Mouse (Mus musculus) hindbrain, embryonic 16.5 days (tissue): ENCODE results near the gene Ppp2r5e. TPM values are rescaled to one million over a fixed set of nuclear protein-coding genes. Genes with fewer than 3 reads are reported as not detected.
"Not testable (repeated sequence)": the region's sequence is repeated elsewhere in the genome, so short reads cannot be mapped to it uniquely, and the experiment has no call there.

Experiments
- ATAC-seq: fragments of 200-750 bp; cut with Nextera tagmentation; 2 replicates; pipeline ENCODE4 v1.8.0; 2017; ENCODE audit warnings: moderate TSS enrichment, moderate library complexity
- H3K27ac ChIP-seq: fragments of 300-500 bp; sonication (generic); 2 replicates; pipeline ENCODE4 v1.5.1; 2014; ENCODE audit warnings: low read depth, mild to moderate bottlenecking, control low read depth, low read length, moderate library complexity
- H3K27me3 ChIP-seq: fragments of 300-500 bp; sonication (generic); replicated peaks from 2 replicates; pipeline ENCODE4 v1.6.1; 2014; ENCODE audit warnings: low read length; ENCODE audit not compliant: control insufficient read depth, insufficient read depth
- H3K36me3 ChIP-seq: fragments of 300-500 bp; sonication (generic); 2 replicates; pipeline ENCODE4 v1.6.1; 2014; ENCODE audit warnings: mild to moderate bottlenecking, low read length, moderate library complexity, mixed read lengths; ENCODE audit not compliant: control insufficient read depth, insufficient read depth
- H3K4me1 ChIP-seq: fragments of 300-500 bp; sonication (generic); 2 replicates; pipeline ENCODE4 v1.6.1; 2014; ENCODE audit warnings: low read depth, low read length; ENCODE audit not compliant: control insufficient read depth, insufficient read depth
- H3K4me2 ChIP-seq: fragments of 300-500 bp; sonication (generic); 2 replicates; pipeline ENCODE4 v1.6.1; 2014; ENCODE audit warnings: mild to moderate bottlenecking, low read length, control low read depth, moderate library complexity
- H3K4me3 ChIP-seq: fragments of 300-500 bp; sonication (generic); 2 replicates; pipeline ENCODE4 v1.5.1; 2014; ENCODE audit warnings: mild to moderate bottlenecking, low read length, control low read depth, moderate library complexity
- H3K9ac ChIP-seq: fragments of 300-500 bp; sonication (generic); 2 replicates; pipeline ENCODE4 v1.6.1; 2014; ENCODE audit warnings: low read depth, mild to moderate bottlenecking, control low read depth, low read length, moderate library complexity
- H3K9me3 ChIP-seq: fragments of 300-500 bp; sonication (generic); 2 replicates; pipeline ENCODE4 v1.6.1; 2014; ENCODE audit warnings: mild to moderate bottlenecking, low read length, moderate library complexity; ENCODE audit not compliant: control insufficient read depth
- WGBS: fragments of 180-500 bp; shearing (Covaris S2); extraction: QIAGEN DNeasy Blood & Tissue Kit; methylation state at CpG from one replicate; pipeline ENCODE4 v1.1.7; 2014; 5-methylcytosine and 5-hydroxymethylcytosine counted together
- polyA plus RNA-seq: library from polyadenylated mRNA; unstranded; fragments of >200 nt; fragmentation: Nextera tagmentation; extraction: Ambion mirVana; gene quantifications from 2 replicates; pipeline ENCODE4 v1.2.1, GENCODE M21; 2015

Ppp2r5e gene
- polyA plus RNA-seq, 1 experiment from 2014 or later = 14.5 TPM

- not testable (repeated sequence) for ATAC-seq
Observed at GRCm38 (mm10) chr12:75492148-75492547, 103.9 kb downstream of the Ppp2r5e start.

GRCm38 (mm10) chr12:75487500-75487899, 108.5 kb downstream of the Ppp2r5e start:
- H3K4me2 ChIP-seq = no peak overlapping the region
- no peaks in the 10 kb centered on the region for H3K4me1 ChIP-seq
- H3K27me3 ChIP-seq = no peaks in the 10 kb centered on the region
- H3K9me3 ChIP-seq = no peaks in the 10 kb centered on the region
- no peak overlapping the region for H3K4me3 ChIP-seq
- H3K9ac ChIP-seq = no peak overlapping the region
- no peak for ATAC-seq
- no peak overlapping the region for H3K27ac ChIP-seq
- 94% methylated on average over 2 of the region's 2 CpGs for WGBS
- no peaks in the 10 kb centered on the region for H3K36me3 ChIP-seq

More at GRCm38 (mm10) chr12:75492148-75492547, 103.9 kb downstream of the Ppp2r5e start:
- H3K27ac ChIP-seq, H3K4me1 ChIP-seq, H3K27me3 ChIP-seq, H3K4me2 ChIP-seq, H3K9ac ChIP-seq, H3K9me3 ChIP-seq, H3K36me3 ChIP-seq, H3K4me3 ChIP-seq: not testable (repeated sequence)
- WGBS = 96% methylated on average over 3 of the region's 3 CpGs

GRCm38 (mm10) chr12:75486568-75487286, 109.3 kb downstream of the Ppp2r5e start:
- WGBS = 92% methylated on average over 3 of the region's 3 CpGs
- Histone ChIP-seq H3K4me2 (no peak overlapping the region), H3K27me3 (no peaks in the 10 kb centered on the region)

GRCm38 (mm10) chr12:75482781-75483180, 113.3 kb downstream of the Ppp2r5e start:
- Histone ChIP-seq H3K36me3 (no peaks in the 10 kb centered on the region), H3K9me3 (no peaks in the 10 kb centered on the region), H3K27me3 (no peaks in the 10 kb centered on the region), H3K9ac (no peak overlapping the region), H3K4me3 (no peak overlapping the region), H3K4me1 (0 out of 2 replicates have a peak, but pooled peaks cover 2% of the 10 kb centered on the region), H3K4me2 (no peak overlapping the region), H3K27ac (no peak overlapping the region)
- ATAC-seq = no peak
- 96% methylated on average over 3 of the region's 3 CpGs for WGBS

More at GRCm38 (mm10) chr12:75486568-75487286, 109.3 kb downstream of the Ppp2r5e start:
- Histone ChIP-seq H3K27ac (no peak overlapping the region), H3K4me3 (no peak overlapping the region), H3K9ac (no peak overlapping the region), H3K9me3 (no peaks in the 10 kb centered on the region), H3K4me1 (no peaks in the 10 kb centered on the region), H3K36me3 (no peaks in the 10 kb centered on the region)
- no peak for ATAC-seq

GRCm38 (mm10) chr12:75482015-75482414, 114.0 kb downstream of the Ppp2r5e start:
- WGBS = 87% methylated on average over 4 of the region's 4 CpGs
- H3K27me3 ChIP-seq = no peaks in the 10 kb centered on the region
- H3K4me1 ChIP-seq = 0 out of 2 replicates have a peak, but pooled peaks cover 2% of the 10 kb centered on the region
- H3K36me3 ChIP-seq = no peaks in the 10 kb centered on the region
- no peaks in the 10 kb centered on the region for H3K9me3 ChIP-seq
- ATAC-seq = no peak
- no peak overlapping the region for H3K9ac ChIP-seq
- H3K4me2 ChIP-seq = no peak overlapping the region
- H3K4me3 ChIP-seq = no peak overlapping the region
- no peak overlapping the region for H3K27ac ChIP-seq

GRCm38 (mm10) chr12:75480031-75480430, 116.0 kb downstream of the Ppp2r5e start:
- H3K9ac ChIP-seq = no peak overlapping the region
- H3K27ac ChIP-seq = no peak overlapping the region
- H3K4me3 ChIP-seq = no peak overlapping the region
- H3K4me2 ChIP-seq = no peak overlapping the region
- 0 out of 2 replicates have a peak, but pooled peaks cover 2% of the 10 kb centered on the region for H3K4me1 ChIP-seq
- no peaks in the 10 kb centered on the region for H3K9me3 ChIP-seq
- H3K27me3 ChIP-seq = no peaks in the 10 kb centered on the region
- no peak for ATAC-seq
- 95% methylated on average over 8 of the region's 8 CpGs for WGBS
- no peaks in the 10 kb centered on the region for H3K36me3 ChIP-seq

- H3K4me3 ChIP-seq = no peak overlapping the region
- WGBS = 81% methylated on average over 8 of the region's 8 CpGs
- H3K27ac ChIP-seq = no peak overlapping the region
Observed at GRCm38 (mm10) chr12:75479375-75479898, 116.6 kb downstream of the Ppp2r5e start.

GRCm38 (mm10) chr12:75478596-75478995, 117.4 kb downstream of the Ppp2r5e start:
- no peaks in the 10 kb centered on the region for H3K27me3 ChIP-seq
- WGBS = 86% methylated on average over 3 of the region's 3 CpGs
- no peak overlapping the region for H3K27ac ChIP-seq
- H3K4me1 ChIP-seq = 0 out of 2 replicates have a peak, but pooled peaks cover 2% of the 10 kb centered on the region
- ATAC-seq = no peak
- no peaks in the 10 kb centered on the region for H3K36me3 ChIP-seq
- H3K4me3 ChIP-seq = no peak overlapping the region
- no peaks in the 10 kb centered on the region for H3K9me3 ChIP-seq
- no peak overlapping the region for H3K9ac ChIP-seq
- H3K4me2 ChIP-seq = no peak overlapping the region

More at GRCm38 (mm10) chr12:75479375-75479898, 116.6 kb downstream of the Ppp2r5e start:
- no peak overlapping the region for H3K4me2 ChIP-seq
- H3K4me1 ChIP-seq = 0 out of 2 replicates have a peak, but pooled peaks cover 2% of the 10 kb centered on the region
- H3K9me3 ChIP-seq = no peaks in the 10 kb centered on the region
- H3K27me3 ChIP-seq = no peaks in the 10 kb centered on the region
- H3K36me3 ChIP-seq = no peaks in the 10 kb centered on the region
- ATAC-seq = no peak
- no peak overlapping the region for H3K9ac ChIP-seq

- no peak overlapping the region for H3K27ac ChIP-seq
- no peak for ATAC-seq
Observed at GRCm38 (mm10) chr12:75478117-75478516, 117.9 kb downstream of the Ppp2r5e start.

More at GRCm38 (mm10) chr12:75478117-75478516, 117.9 kb downstream of the Ppp2r5e start:
- Histone ChIP-seq H3K9ac (no peak overlapping the region), H3K4me2 (no peak overlapping the region), H3K27me3 (no peaks in the 10 kb centered on the region), H3K36me3 (no peaks in the 10 kb centered on the region), H3K4me1 (0 out of 2 replicates have a peak, but pooled peaks cover 2% of the 10 kb centered on the region), H3K9me3 (no peaks in the 10 kb centered on the region), H3K4me3 (no peak overlapping the region)
- 43% methylated on average over 4 of the region's 4 CpGs for WGBS
